Mouse (Mus musculus) R1 (cell line): Measurements from ENCODE around the gene Slc19a1.

Experiments
- DNase-seq: peaks from one replicate; pipeline ENCODE4 v3.0.0-alpha.2; 2018; ENCODE audit warnings: low read depth, low spot score

Slc19a1 gene

DNA sequence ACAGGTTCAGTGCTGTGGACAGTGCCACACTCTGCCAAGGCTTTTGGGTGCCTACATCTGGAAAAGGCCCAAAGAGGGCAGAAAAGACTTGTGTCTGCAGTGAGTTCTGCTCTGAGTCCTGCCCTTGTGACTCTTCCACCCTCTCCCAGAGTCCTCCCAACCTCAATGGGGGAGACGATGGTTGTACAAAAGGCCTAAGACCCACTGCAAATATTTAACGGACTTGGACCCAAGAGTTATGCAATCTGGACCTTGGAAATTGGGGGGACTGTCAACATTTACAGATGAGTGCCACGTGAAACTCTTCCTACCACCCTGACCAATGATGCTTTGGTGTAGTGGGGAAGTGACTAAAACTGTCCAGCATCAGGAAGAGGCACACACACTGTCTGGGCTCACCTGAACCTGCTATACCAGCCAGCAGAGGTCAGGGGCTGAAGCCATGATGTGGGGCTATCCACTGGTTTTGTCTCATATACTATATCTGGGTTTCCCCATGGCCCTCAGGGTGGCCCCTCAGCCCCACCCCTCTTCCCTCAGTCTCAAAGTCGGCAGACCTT, 59.6 kb downstream of the Slc19a1 start:
- DNase-seq: no peak

DNA sequence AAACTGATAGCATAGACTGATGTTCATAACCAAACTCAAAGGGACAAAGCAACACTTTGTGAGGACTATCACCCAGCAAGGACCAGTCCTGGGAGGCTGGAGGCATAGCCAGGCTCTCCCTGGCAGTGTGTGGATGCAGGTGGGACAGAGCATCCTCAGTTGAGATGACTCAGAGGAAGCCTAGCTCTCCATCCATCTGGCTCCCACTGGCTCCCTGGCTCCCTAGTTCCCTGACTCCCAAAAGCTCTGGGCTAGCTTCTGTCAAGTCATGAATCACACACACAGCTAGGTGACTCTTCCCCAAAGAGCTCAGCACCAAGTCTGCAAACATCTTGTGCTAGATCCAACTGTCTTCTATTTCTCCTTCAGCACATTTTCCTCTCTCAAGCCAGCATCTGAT, 61.8 kb downstream of the Slc19a1 start:
- DNase-seq: no peak

DNA sequence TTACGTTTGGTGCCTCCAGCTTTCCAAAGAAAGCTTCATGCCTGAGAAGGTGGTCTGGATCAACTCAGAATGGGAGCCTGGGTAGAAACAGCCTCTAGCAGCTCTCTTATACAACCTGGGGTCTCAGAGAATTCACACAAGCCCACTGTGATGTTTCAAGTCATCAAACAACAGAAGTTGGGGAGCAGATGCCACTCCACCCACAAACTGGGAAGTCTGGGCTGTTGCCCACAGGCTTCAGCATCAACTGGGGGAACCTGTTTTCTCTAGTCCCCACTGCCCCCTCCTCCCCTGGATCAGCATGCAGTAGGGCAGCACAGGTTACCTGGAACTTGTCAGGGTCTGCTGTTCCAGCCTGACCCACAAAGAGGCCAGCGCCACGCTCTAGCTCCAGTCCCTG, 63.6 kb downstream of the Slc19a1 start:
- DNase-seq: no peak

DNA sequence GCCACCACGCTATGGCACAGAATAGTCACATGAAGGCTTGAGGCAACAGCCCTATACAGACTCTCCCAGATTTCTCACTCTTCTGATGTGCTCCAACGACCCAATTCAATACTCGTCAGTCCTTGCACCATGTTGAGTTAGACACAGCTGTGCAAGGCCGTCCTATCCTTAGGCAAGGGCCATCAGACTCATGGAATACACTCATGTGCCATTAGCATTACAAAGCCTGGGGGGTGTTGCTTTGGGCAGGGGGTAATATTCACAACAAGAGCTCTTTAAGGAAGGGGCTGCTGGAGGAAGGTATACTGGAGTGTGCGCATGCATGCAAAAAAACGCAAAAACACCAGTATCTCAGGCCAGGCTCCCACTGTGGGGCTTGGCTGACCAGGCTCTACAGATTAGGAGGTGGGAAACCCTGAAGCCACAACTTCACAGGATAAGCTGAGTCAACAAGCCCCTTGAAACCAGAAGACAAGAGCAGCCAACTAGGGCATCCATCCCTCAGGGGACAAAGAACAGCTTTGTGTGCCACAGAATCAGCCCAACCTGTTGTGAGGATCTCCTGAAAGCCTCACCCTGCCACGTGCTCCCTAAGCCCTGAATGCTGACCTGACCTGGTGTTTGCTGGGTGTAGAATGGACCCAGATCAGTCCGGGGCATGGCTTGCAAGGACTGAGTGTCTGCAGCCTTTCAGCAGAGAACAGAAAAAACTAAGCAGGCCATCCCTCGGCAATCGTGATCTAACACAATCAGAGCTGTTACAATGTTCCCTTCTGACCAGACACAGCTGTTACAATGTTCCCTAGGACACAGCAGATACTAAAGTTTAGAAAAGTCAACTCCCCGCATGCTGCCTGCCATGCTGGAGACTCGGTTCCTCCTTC, 65.2 kb downstream of the Slc19a1 start:
- DNase-seq: peak; percentile 79

DNA sequence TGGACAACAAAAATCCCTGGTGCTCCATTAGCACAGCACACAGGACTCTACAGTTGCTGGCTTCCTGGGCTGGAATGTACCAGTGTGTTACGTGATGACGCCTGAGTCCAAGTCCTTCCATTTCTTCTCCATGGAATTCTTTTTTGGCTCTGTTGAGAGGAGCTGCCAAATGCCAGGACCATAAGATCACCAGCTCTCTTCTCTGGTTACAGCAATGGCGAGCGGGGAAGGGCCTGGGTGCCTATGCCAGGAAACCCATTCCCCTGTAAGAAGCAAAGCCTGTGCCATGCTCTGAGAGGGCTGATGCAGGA, 65.8 kb downstream of the Slc19a1 start:
- DNase-seq: no peak

DNA sequence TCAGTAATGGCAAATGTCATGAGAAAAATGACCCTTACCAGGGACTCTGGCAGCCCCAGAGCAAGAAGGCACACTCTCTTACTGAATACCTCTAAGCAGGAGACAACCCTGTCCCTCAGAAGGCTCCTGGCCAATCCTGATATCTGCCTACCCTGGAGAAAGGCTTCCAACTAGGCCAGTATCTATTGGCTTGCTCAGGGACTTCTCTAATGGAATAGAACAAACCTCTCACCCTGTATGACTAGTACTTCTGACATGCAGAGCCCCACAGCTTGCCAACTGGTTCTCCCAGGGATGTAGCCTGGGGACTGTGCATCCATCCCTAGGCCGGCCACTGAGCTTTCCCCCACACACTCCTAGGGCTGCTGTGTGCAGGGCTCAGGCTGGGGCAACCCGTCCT, 66.6 kb downstream of the Slc19a1 start:
- DNase-seq: no peak

DNA sequence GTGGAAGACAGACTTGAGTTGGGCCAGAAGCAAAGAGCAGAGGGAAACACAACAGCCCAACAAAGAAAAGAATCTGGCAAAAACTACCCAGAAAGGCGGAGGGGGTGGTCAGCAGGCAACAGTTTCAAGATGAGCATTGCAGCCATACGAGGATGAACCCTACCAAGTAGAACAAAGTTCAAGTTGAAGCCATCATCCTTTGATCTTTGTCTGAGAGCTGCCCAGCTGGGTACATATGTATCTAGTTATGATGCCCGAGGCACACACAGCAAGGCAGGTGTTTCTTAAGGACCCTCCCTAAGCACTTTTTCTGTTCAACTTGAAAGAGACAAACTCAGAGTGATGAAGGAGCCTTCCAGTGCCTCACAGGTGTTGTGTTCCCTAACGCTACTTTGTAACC, 67.7 kb downstream of the Slc19a1 start:
- no peak for DNase-seq

DNA sequence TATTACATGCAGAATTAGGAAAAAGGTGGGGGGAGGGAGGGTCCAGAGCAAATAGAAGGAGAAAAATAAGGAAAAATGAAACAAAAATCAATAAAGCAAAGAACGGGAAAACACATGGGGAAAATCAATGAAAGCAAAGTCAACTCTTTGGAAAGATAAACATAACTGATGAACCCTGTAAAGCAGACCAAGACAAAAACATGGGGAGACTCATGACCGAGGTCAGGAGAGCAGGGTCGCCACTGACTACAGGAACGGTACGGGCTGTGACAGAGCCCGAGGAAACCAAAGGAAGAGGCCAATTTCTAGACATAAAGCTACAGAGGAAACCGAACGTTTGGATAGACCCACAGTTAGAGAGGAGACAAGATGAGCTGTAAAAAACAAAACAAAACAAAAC, 71.6 kb downstream of the Slc19a1 start:
- DNase-seq: no peak

DNA sequence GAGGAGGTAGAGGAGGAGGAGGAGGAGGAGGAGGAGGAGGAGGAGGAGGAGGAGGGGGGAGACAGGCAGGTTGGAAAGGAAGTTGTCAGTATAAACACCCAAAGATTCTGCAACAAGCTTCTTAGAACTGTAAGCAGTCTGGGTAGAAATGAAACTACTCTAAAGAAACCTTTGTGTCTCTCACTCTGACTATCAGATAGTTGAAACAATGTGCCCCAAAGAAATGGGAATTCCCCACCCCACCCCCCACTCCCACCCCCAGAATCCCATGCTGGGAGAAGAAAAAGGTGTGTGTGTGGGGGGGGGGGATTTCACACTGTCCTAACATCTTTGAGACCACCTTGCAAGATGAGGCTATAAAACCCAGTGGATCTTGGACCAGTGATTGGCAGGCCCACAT, 72.3 kb downstream of the Slc19a1 start:
- no peak for DNase-seq

DNA sequence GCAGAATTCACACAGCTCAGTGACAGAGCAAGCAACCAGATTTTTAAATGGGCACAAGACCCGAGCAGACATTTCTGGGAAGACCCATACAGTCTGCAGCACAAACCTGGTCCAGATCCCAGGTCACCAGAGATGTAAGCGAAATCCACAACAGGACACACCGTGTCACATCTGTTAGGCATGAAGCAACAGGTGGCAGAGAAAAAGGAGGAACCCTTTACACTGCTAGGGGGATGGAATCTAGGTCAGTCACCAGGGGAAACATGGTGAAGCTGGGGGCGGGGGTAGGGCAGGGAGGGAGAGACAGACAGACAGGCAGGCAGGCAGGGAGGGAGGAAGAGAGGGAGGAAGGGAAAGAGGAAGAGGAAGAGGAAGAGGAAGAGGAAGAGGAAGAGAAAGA, 76.1 kb downstream of the Slc19a1 start:
- no peak for DNase-seq

DNA sequence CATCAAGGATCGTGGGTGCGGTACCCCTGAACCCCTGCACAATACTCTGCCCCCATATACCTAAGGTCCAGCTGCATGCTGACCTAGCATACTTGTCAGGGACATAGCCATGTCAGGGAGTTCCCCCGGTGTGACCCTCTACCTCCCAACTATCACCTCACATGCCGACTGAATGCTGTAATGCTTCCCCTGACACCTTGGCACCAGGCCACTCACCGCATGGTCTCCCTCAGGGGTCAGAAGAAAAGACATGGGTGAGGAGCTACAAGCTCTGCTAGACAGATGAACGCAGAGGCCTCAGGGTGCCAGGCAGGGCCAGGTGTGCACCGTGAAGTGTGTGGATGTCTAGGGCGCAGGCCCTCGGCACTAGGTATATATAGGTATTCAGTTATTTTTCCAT, 78.0 kb downstream of the Slc19a1 start:
- no peak for DNase-seq
